Mouse (Mus musculus) cerebellum, adult (tissue): Measurements from ENCODE around the gene Snx9.

Source experiments
- ATAC-seq: cut with Nextera tagmentation; 2 replicates; pipeline ENCODE4 v1.9.2; 2017; ENCODE audit warnings: mild to moderate bottlenecking, moderate library complexity, mixed read lengths; ENCODE audit not compliant: insufficient number of reproducible peaks, low FRiP score, low TSS enrichment

The Snx9 gene

DNA sequence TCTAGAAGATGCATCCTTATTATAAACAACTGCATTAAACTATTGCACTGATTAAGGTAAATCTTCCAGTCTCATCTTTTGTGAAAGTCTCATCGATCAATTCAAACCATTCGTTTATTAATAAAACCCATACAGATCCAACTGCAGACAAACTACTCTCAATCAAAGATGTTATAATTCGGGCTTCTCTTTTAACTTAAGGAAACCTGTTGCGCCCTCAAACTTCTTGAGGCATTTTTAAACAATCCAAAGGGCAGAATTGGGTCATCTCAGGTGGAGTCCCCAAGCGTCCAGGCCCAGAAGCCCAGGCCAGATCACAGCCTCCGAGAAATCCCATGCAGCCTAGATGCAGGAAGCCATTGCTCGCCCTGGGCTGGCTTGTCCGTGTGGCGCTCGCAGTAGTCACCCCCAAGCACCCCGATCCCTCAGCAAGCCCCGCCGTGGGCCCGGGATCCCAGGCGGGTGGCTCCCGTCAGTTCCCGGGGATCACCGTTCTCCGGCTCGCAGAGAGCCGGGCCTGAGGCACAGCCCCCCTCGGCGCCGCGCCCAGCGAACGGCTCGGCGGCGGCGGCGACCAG lies 490 bp upstream of the Snx9 start:
- ATAC-seq: peak; percentile 66; the same call in 1 of the 2 replicates

- ATAC-seq: no peak
Measured at GRCm38 (mm10) chr17:5841943-5842273, 779 bp downstream of the Snx9 start.

DNA sequence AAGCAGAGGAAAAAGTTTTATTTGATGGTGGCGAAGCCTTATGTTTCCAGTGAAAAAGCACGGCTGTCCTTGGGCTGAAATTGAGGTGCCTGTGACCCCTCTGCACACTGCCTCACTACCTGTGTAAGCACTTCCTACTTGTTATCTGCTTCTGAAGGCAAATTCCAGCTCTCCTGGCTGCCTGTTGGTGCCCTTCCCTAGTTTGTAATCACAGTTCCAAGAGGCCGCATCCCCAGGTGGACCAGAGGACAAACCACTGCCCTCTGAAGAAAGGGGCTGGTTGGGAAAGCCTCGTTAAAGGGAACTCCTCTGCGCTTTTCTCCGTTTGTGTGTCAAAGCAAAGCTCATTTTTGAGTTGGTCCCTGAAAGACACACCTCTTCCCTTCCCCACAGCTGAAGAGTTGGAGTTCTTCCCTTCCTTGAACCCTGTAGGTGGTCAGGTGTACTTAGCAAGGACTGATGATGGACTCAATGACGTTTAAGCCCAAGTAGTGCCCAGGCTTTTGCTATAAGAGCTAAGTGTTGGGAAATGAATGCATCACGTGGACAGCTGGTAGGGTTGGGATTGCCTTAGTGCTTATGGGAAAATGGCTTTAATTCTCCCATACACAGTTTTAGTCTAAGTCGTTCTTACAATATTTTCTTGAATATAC lies 2.0 kb downstream of the Snx9 start:
- no peak for ATAC-seq

DNA sequence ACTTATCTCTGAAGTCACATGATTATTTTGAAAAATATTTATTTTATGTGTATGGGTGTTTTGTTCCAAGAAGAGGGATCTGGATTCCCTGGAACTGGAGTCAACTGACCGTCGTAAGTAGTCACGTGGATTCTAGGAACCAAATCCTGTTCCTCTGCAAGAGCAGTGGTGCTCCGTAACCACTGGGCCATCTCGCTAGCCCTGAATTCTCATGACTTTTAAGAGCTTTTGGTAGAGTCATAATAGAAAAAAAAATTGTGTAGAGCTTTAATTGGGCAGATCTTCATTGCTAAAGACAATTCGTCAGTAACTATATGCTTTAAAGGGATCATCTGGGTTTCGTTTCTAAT lies 2.5 kb downstream of the Snx9 start:
- no peak for ATAC-seq

- ATAC-seq: no peak
Measured at GRCm38 (mm10) chr17:5845376-5845775, 4.2 kb downstream of the Snx9 start.

DNA sequence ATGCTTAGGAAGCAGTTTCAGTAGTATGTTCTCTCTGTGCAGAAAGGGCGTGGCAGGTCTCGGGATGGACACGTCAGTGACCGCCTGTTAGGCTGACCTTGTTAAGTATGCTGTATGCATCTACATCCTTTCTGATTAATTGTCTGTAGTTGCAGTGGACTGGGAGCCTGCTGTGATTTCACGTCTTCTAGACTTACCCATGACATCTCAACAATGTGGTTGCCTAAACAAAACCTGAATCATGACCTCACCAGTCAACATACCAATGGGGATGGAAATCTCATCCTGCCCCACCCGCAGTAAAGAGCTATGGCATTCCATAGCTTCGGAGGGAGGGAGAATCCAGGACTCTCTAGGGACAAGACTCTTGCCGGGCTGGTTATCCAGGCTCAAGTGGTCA lies 5.0 kb downstream of the Snx9 start:
- no peak for ATAC-seq

GRCm38 (mm10) chr17:5848706-5849415 lies 7.7 kb downstream of the Snx9 start:
- no peak for ATAC-seq

DNA sequence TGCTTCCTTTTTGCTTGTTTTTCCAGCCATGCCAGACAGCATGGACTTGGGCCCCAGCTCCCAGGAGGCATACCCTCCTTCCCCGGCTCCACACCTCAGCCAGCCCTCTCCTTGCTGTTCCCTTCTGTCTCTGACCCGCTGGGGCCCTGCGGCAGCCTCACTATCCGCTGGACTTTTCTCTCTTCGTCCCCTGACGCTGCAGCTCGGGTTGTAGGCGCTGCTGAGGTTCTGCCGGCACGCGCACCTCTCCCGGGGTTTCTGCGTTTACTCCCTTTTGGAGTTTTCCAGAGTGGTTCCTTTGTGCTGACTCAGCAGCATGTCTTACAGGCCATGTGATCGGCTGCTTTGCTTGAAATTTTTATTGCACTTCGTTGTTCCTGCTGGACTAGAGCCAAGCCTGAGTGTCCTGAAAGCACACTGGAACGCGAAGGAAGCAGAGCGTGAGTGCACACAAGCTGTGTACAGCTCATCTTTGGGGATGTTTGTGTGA lies 8.3 kb downstream of the Snx9 start:
- peak; percentile 31; the same call in 1 of the 2 replicates for ATAC-seq

DNA sequence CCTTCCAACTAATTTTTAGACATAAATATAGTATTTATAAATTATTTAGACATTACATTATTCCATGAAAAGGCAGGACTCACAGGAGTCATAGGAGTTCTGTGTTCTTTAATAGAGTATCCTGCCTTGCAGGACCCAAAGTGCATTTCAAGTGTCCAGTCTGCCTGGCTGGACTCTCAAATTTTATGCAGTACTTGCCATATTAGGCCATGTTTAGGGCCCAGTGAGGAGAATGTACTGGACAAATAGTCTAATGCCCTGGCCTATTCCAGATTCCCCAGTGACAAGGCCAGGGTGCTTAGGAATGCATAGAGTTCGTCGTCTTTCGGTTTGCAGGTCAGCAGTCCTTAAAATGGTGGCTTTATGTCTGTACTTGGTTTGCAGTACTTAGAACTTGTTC lies 8.9 kb downstream of the Snx9 start:
- no peak for ATAC-seq

DNA sequence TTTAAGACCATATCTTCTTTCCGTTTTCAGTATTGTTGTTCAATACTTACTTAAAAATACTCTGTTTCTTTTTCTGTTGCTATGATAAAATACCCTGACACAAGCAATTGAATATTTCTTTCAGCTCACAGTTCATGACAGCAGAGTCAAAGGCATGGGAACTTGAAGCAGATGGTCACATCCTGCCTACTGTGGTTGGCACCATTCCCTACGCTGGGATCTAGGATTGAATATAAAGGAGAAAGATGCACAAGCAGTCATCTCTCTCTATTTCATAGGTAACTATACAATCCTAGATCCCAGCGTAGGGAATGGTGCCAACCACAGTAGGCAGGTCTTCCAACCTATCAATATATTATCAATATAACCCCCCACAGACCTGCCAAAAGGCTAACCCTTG lies 9.3 kb downstream of the Snx9 start:
- ATAC-seq: no peak

- ATAC-seq: no peak
Measured at GRCm38 (mm10) chr17:5853936-5854335, 12.8 kb downstream of the Snx9 start.

DNA sequence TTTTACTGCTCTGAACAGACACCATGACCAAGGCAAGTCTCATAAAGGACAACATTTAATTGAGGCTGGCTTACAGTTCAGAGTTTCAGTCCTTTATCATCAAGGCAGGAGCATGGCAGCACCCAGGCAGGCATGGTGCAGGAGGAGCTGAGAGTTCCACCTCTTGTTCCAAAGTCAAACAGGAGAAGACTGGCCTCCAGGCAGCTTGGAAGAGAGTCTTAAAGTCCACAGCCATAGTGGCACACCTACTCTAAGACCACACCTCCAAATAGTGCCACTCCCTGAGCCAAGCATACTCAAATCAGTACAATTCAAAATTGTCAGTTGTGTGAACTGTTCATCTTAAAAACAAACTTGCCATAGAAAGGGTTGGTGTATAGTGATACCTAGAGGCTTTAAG lies 14.4 kb downstream of the Snx9 start:
- no peak for ATAC-seq

GRCm38 (mm10) chr17:5856426-5856825 lies 15.3 kb downstream of the Snx9 start:
- ATAC-seq: no peak

DNA sequence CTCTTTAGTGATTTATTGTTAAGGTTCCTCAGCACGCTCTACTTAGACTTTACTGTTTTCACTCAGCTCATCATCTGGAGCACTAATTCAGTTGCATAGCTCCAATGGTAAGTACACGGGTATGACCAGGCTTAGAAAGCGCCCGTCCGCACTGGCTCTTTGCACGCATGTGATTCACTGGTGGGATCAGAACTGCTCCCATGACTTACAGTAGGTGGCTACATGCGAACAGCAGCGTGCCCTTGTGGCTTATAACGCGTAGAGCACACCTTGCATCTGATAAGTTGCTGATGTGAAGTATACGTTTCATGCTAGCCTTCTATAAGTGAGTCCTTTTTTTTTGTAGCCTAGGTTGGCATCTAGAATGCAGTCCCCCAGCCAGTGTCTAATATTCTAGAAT lies 16.1 kb downstream of the Snx9 start:
- ATAC-seq: no peak

- ATAC-seq: no peak
Measured at GRCm38 (mm10) chr17:5858209-5858608, 17.1 kb downstream of the Snx9 start.

DNA sequence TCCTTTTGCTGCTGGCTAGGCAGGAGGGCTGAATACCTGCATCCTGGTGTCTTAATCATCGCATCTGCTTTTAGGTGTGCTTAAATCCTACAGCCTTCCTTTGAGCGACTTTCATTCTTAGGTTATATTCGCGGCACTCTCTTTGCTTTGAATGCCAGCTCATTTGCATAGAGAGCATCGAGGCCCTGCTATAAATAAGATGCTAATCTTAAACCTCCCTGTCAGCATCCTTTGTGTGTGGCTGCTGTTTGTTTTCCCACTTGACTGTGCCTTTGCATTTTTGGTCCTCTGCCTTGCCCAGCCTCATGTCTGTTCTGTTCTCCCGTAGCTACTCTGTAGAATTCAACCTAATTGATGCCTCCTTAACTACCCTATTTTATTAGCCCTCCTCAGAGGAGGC lies 21.2 kb downstream of the Snx9 start:
- ATAC-seq: no peak

DNA sequence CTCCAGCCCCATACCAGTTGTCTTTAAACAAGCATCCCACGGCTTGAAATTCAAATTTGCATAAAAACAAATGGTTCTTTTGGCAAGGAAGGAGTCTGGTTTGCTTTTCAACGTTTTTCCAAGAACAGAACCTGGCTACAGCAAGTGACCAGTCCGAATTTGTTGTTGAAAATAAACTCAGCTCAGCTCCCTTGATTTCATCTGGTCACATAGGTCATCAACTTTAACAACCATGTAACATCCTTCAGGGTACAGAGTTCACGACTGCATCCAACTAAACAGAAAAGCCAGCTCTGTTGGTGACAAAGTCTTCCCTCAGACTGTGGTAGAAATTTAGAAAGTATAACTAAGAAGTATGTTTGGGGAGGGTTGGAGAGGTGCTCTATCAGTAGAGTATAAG lies 21.7 kb downstream of the Snx9 start:
- ATAC-seq: no peak

DNA sequence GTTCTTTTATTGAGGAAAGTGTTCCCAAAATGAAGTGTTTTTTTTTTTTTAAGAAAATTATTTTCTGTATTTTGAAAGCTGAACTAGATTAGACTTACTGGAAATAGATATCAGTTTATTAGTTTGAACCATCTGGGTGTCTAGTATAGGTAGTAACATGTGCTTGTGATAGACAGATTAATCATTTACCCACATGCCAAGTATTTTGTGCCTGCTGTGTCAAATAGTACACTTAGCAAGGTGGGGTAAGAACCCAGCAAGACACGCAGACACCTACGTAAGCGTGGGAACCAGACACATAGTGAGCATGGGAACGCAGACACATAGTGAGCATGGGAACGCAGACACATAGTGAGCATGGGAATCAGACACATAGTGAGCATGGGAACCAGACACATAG lies 22.6 kb downstream of the Snx9 start:
- ATAC-seq: no peak

- no peak for ATAC-seq
Measured at GRCm38 (mm10) chr17:5867456-5867855, 26.3 kb downstream of the Snx9 start.

DNA sequence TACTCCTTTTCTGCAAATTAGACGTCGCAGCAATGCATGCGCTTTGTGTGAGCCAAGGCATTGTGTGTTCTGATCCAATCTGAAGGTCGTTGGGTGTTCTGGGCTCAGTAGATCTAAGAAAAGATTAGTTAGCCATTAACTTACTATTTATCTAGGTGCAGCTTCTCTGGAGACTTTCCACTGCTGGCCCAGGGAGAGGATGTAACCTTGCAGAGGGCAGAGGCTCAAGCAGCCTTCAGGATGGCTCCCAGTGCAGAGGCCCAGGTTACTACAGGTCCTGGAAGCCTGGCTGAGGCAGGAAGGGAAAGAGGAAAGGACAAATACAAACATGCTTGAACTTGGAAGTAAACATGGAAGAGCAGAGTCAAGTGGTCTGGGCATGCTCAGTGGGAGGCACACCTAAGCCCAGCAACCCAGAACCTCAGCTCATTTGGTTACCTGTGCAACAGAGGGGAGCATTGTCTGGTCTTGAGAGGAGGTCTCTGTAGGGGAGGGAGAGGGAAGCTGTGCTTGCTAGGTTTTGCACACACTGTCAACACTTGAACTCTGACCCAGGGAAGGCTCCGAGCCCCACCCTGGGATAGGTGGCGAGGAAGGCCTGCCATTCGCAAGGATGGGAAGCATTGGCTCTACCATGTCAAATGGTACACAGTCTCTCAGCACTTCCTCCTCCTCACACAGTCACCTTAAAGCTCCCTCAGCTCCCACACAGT lies 27.3 kb downstream of the Snx9 start:
- ATAC-seq: no peak

GRCm38 (mm10) chr17:5869461-5869860 lies 28.3 kb downstream of the Snx9 start:
- no peak for ATAC-seq
